Mouse (Mus musculus): Measurements from ENCODE around the gene Cysrt1.
A peak's percentile ranks its signal among the peaks of the same experiment; 100 is the strongest.

The Cysrt1 gene

DNA sequence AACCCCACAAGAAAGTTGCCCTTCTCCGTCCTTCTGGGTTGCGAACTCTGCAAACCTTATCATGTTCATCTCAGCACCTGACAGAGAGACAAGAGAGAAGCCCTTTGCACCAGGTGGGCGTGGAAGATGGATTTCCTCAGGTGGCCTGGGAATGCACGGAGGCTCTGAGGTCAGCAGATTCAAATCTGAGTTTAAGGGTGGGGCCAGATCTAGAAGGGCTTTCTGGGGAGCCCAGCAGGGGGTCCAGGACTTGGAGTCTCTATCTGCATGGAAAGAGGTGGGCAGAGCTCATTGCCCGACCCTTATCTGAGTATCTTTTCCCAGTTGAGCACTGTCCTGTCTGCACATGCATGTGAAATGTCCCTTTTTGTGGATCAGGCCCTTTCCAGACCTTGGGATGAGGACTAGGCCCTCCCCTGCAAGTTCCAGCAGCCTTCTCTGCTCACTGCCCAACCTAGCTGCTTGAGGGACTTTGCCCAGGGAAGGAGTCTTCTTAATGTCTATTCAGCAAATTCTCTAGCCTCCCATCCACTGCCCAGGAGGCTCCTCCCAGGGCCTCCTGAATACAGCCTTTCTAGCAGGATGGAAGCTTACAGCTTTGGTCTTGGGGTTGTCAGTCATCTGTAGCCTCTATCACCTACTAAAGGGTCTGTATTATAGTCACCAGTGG, 7.6 kb downstream of the Cysrt1 start:
- no peak for DNase-seq (ENCODE audit: low read depth)

DNA sequence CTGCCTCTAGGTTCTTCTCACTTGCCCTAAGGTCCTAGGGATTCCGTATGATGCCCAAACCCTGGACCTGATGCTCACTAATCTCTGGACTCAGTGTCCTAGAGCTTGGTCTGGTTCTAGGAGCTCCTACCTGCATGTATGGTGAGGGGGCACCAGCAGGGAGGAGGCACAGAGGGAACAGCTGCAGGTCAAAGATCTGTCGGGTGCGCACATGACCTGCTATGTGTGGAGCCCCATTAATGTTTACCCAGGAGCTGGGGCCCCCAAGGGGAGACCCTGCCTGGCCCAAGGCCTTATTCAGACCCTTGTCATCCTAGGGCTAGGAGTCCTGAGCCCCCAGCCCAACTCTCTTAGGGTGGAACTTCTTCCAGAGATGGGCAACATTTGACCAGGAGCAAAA, 8.2 kb downstream of the Cysrt1 start, which contains the start of gene Slc34a3:
Gene Slc34a3, minus strand, starts transcription at position 315 of the 400 bp plus-strand sequence.
- no peak for DNase-seq (ENCODE audit: low read depth)

DNA sequence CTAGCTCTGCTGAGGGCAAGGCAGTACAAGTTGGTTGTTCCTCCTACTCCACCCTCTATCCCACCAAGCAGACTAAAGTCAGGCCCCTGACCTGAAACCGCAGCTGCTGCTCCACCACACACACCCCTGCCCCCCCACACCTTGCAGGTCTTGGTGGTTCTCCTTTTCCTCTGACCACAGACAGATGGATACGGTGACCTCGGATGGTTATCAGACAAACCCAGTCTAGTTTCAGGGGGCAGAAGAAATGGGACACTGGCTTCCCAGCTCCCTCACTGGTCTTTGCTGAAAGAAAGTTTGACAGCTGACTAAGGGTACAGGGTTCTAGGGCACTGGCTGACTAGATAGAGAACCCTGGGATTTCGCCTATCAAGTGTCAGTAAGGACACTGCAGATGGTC, 8.8 kb downstream of the Cysrt1 start:
- DNase-seq (ENCODE audit: low read depth) = no peak

DNA sequence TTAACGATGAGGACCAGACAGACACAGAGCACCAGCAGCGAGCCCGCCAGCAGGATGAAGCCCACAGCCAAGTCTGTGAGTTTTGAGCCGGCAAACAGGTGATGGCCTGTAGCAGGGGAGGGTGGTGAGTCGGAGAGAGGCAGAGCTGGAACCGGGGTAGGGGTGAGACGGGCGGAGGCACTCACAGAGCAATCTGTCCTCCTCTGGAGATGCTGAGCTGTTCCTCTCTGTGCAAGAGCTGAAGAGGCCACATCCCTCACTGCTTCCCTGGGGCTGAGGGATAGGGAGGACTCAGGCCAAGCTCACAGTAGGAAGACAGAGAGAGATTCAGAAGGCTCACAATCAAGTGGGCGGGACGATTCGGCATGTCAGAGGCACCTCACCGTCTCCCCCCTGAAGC, 11.2 kb downstream of the Cysrt1 start:
- DNase-seq (ENCODE audit: low read depth) = no peak

- DNase-seq (ENCODE audit: low read depth) = no peak
These were observed 11.7 kb downstream of the Cysrt1 start for GRCm38 (mm10) chr2:25230581-25230980.

DNA sequence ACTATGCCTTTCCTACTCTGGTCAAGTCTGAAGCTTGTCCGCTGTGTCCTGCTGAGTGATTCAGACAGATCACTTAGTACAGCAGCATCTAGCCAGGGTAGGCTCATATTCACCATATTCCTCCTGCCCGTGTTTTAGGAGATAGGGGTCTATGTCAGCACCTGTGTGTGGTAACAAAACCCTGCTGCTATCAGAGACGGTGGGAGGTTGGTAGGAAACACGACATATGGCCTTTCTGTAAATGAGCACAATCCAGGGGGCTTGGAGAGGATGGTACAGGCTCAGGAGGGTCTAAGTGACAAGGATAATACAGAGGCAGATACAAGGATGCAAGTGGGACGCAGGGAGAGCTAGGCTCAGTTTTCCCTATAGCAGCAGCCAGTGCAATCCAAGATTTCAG, 12.7 kb downstream of the Cysrt1 start:
- no peak for DNase-seq (ENCODE audit: low read depth)

DNA sequence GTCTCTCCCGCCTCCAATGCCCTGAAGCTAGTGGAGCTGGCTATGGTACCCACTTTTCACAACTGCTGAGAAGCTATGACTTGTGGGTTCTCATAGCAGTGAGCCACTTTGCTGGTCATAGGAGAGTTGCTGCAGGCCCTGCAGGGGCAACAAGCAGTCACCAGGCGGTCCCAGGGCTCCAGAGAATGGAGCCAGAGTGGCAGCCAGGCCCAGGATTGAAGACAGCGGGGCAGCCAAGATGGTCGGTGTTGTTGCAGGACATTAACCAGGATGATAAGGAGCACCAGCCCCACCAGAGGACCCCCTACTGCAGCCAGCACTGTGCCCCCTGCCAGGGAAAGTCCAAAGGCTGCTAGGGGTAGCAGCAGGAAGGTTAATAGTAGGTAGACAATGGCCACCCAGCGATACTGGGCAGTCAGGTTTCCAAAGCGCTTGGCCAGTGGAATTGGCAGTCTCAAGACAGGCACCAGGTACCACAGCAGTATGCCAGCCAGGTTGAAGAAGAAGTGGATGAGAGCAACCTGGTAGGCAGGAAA, 13.2 kb downstream of the Cysrt1 start:
- DNase-seq (ENCODE audit: low read depth) = no peak

- peak; percentile 87 for DNase-seq (ENCODE audit: low read depth)
These were observed 13.8 kb downstream of the Cysrt1 start for GRCm38 (mm10) chr2:25228431-25228889.

DNA sequence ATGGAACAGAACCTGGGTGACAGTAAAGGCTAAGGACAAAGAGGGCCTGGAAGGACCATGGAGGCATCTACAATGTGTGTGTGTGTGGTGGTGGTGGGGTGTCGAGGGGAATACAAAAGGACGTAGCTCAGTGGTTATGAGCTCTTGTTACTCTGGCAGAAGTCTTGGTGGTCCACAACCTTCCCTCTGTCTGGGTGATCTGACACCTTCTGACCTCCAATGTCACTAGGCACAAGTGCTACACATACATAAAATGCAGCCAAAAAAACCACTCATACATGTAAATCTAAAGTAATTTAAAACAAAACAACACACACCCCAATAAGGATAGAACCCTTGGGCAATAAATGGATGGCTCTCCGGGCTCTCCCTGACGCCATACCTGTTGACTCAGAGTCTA, 14.8 kb downstream of the Cysrt1 start:
- DNase-seq (ENCODE audit: low read depth) = no peak

DNA sequence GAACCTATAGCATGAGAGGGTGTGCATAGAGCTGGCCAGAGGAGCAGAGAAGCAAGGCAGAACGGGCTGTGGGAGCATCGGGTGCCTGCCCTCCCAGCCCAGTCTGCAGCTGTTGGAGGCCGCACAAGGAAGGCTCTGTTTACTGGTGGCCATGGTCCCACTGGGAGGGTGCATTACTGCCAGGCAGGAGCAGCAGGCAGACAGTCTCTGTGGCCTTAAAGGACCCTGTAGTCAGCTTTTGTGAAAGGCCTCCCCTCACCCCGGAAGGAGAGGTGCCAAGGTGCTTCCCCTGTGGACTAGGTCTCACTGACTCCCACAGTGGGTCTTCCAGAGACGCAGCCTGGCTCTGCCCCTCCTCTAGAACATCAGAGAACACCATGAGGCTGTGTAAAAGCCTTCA, 15.4 kb downstream of the Cysrt1 start:
- DNase-seq (ENCODE audit: low read depth) = no peak

- DNase-seq (ENCODE audit: low read depth) = no peak
These were observed 16.4 kb downstream of the Cysrt1 start for GRCm38 (mm10) chr2:25225811-25226379.

GRCm38 (mm10) chr2:25224766-25225752, 17.2 kb downstream of the Cysrt1 start:
- peak; percentile 99 for DNase-seq (ENCODE audit: low read depth)

DNA sequence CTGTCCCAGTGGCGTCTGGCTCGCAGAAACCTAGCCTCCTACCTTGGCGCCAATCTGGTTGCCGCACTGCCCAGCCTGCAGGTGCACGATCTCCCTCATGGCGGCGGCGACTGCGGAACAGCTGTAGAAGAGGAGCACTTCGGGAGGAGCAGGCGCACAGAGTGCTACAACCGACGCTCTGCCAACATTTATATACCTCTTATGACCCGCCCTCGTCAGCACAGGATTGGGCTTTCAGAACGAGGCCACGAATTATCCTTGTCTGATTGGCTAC, 17.8 kb downstream of the Cysrt1 start, which contains the start of gene Tubb4b:
Gene Tubb4b, minus strand, starts transcription at position 211 of the 274 bp plus-strand sequence.
- DNase-seq (ENCODE audit: low read depth) = no peak

DNA sequence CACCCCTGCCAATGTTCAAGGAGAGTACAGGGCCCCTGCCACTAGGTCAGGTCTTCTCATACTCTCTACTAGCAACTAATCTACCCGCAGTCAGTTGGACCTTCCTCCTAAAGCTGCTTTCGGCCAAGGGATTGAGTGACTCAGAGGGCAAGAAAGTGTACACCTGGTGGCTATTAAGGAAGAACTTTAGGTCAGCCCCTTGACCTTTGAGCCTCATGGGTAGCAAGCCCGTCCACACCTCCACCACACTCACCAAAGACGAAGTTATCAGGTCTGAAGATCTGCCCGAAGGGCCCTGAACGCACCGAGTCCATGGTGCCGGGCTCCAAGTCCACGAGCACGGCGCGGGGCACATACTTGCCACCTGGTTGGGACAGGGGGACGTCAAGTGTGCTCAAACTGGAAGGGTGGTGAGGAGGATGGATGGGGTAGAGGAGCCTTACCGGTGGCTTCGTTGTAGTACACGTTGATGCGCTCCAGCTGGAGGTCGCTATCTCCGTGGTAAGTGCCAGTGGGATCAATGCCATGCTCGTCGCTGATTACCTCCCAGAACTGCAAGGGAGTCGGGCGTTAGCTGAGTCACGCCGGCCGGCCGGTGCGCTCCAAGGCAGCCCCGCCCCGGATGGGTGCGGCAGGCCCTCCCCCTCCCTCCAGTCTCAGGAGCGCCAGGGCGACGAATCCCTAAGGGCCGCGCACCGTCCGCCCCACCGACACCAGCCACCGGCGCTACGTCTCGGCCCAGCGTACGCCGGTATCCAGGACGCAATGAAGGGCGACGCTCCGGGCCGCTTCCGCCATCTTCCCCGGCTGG, 18.4 kb downstream of the Cysrt1 start:
- DNase-seq (ENCODE audit: low read depth) = peak; percentile 33

GRCm38 (mm10) chr2:25221331-25221772, 20.9 kb downstream of the Cysrt1 start:
- DNase-seq (ENCODE audit: low read depth) = no peak

DNA sequence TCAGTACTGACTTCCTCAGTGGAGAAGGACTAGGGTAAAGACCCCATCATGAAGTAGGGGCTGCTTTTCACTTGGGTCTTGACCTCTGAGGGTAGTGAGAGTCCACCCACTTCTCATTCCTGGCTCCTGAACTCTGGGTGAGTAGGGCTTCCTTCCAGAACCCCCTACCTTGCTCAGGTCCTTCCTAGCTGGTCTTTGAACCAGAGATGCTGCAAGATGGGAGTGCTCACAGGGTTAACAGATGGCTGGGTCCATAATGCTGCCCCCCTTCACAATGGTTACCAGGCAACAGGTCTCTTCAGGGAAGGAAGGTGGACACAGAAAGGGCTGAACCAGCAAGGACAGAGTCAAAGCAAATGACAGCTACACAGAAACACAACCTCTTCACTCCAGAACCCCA, 23.8 kb downstream of the Cysrt1 start, which contains the start of gene Fam166a:
Gene Fam166a, plus strand, starts transcription at position 301 of the 400 bp plus-strand sequence.
- no peak for DNase-seq (ENCODE audit: low read depth)

DNA sequence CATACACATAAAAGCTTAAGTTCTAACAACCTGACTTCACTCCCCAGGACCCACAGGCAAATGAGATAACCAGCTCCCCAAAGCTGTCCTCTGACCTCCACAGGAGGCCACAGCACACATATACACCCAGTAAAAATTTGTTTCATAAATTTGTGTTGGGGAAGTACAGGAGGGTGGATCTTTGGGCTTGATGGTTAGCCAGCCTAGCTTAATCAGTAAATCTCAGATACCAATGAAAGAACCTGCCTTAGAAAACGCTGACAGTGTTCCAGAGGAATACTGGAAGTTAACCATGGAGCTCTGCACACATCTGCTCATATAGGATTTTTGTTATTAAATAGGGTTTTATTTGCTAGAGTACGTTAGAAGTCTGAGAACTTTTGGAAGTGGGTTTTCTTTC, 24.6 kb downstream of the Cysrt1 start:
- DNase-seq (ENCODE audit: low read depth) = no peak

GRCm38 (mm10) chr2:25214444-25214843, 27.8 kb downstream of the Cysrt1 start, which contains the start of gene Stpg3:
Gene Stpg3, minus strand, starts transcription at chr2:25214637.
- no peak for DNase-seq (ENCODE audit: low read depth)

DNA sequence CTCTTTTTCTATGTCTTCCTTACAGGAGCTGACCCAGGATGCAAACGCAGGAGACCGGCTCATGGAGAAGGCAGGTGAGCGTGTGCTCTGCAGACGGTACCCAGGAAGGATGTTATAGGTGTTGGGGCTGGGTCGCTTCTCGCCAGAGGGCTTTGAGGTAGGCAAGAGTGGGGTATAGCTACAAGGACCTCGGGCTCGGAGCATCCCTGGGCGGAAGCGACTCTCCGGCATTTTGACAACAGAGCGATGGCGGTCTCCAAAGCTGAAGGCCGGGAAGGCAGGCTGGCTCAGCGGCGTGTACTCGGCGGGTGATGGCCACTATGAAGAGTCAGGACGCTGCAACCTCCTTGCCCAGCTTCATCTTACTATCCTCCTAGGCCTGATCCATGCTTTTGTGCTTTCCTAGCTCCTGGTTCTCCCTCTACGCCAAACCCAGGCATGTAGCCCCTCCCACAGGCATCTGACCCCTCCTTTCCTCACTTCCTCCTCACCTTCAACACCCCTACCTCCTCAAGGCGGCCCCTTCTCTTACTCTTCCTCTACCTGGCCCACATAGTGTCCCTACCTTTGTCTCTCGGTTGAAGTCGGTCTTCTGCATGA, 28.9 kb downstream of the Cysrt1 start:
- DNase-seq (ENCODE audit: low read depth) = no peak

GRCm38 (mm10) chr2:25211121-25211670, 31.1 kb downstream of the Cysrt1 start, which contains the start of gene Nelfb:
Gene Nelfb, minus strand, starts transcription at chr2:25211489.
- DNase-seq (ENCODE audit: low read depth) = peak; percentile 83

- DNase-seq (ENCODE audit: low read depth) = no peak
These were observed 31.6 kb downstream of the Cysrt1 start for GRCm38 (mm10) chr2:25210686-25211085.
